Mouse (Mus musculus): ENCODE measurements around the gene Drd2. TPM values are rescaled to one million over a fixed set of nuclear protein-coding genes. Genes with fewer than 3 reads are reported as not detected.

The Drd2 gene
- polyA plus RNA-seq, 1 experiment from 2014 or later: not detected

DNA sequence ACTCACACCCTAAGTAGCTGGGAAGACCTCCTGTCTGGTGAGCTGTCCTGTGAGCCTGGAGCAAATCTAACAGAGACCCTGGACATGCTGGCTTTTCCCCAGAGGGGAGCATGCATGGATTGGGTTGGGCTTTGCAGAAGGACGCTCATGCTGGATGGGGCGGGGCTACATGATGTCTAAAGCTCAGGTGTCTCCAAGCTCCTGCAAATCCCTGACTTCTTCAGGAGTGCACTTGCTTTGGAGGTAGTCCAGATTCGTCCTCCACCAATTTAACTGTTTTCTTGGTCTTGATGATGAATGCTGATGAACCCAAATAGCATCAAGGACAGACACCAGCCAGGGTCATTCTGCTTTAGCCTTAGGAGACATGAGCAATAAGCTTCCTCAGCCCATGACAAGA, 110.1 kb downstream of the Drd2 start:
- WGBS: 63% methylated on average over 3 of the region's 3 CpGs
- Histone ChIP-seq H3K4me3 (ENCODE audit: control insufficient read depth in 1 of 2, insufficient read depth in 1 of 2, low read depth in 1 of 2, low read length in 2 of 2) (no peak overlapping the region), H3K27ac (replicated peaks in 1 of 2; ENCODE audit: control insufficient read depth in 1 of 2, insufficient read depth in 1 of 2, low read depth in 2 of 2, low read length in 2 of 2) (no peak overlapping the region), H3K4me2 (ENCODE audit: low read length) (no peak overlapping the region), H3K9me3 (ENCODE audit: control insufficient read depth, low read length) (0 out of 2 replicates have a peak, but pooled peaks cover 3% of the 10 kb centered on the region), H3K9ac (ENCODE audit: low read length) (no peak overlapping the region), H3K36me3 (ENCODE audit: control insufficient read depth, insufficient read depth, low read length) (no peaks in the 10 kb centered on the region), H3K27me3 (ENCODE audit: control insufficient read depth, insufficient read depth, low read length) (no peaks in the 10 kb centered on the region), H3K4me1 (ENCODE audit: control insufficient read depth in 2 of 2, insufficient read depth in 2 of 2, low read length in 2 of 2) (no peaks in the 10 kb centered on the region; a peak in 1 of 4 replicates)
- ATAC-seq (ENCODE audit: insufficient number of reproducible peaks, insufficient read depth, low FRiP score, low read depth): no peak

DNA sequence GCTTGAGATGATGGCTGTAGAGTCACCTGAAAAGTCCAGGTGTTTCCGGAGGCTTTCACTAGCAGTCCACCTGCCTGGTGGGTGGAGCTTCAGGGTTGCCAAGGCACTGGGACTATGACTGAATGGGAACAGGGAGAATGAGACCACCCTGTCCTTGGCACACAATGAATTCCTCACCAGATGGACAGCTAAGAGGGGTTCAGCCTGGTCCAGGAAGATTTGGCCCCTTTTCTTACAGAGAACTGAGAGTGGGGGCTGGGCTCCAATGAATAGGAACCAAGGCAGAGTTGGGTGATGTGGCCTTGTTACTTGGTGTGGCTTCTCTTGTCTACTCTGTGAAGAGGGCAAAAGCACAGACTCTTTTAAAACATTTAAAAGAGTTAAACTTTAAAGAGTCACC, 112.0 kb downstream of the Drd2 start:
- H3K36me3 ChIP-seq (ENCODE audit: control insufficient read depth, insufficient read depth, low read length): no peaks in the 10 kb centered on the region
- WGBS: 96% methylated on average over 1 of the region's 1 CpGs
- H3K27ac ChIP-seq (replicated peaks in 1 of 2; ENCODE audit: control insufficient read depth in 1 of 2, insufficient read depth in 1 of 2, low read depth in 2 of 2, low read length in 2 of 2): no peak overlapping the region
- H3K9me3 ChIP-seq (ENCODE audit: control insufficient read depth, low read length): 0 out of 2 replicates have a peak, but pooled peaks cover 3% of the 10 kb centered on the region
- no peak for ATAC-seq (ENCODE audit: insufficient number of reproducible peaks, insufficient read depth, low FRiP score, low read depth)
- H3K4me2 ChIP-seq (ENCODE audit: low read length): no peak overlapping the region
- no peak overlapping the region for H3K4me3 ChIP-seq (ENCODE audit: control insufficient read depth in 1 of 2, insufficient read depth in 1 of 2, low read depth in 1 of 2, low read length in 2 of 2)
- H3K9ac ChIP-seq (ENCODE audit: low read length): no peak overlapping the region
- H3K4me1 ChIP-seq (ENCODE audit: control insufficient read depth in 2 of 2, insufficient read depth in 2 of 2, low read length in 2 of 2): no peaks in the 10 kb centered on the region
- H3K27me3 ChIP-seq (ENCODE audit: control insufficient read depth, insufficient read depth, low read length): no peaks in the 10 kb centered on the region

DNA sequence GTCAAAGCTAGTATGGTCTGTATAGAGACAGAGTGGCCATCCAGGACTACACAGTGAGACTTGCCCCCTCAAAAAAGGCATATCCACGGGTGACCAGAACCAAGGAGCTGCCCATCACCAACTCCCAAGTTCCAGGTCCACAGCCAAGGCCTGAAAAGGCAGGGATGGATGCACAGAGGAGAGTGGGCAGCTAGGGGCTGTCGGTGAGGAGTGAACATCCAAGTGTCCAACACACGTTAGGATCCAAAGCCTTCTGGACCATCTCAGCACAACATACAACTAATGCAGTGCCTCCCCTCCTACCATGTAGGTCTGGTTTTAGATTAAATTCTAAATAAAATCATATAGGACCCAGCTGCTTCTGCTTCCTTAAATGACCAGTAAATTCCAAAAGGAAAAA, 115.7 kb downstream of the Drd2 start:
- Histone ChIP-seq H3K27ac (replicated peaks in 1 of 2; ENCODE audit: control insufficient read depth in 1 of 2, insufficient read depth in 1 of 2, low read depth in 2 of 2, low read length in 2 of 2) (no peak overlapping the region), H3K36me3 (ENCODE audit: control insufficient read depth, insufficient read depth, low read length) (no peaks in the 10 kb centered on the region), H3K4me2 (ENCODE audit: low read length) (no peak overlapping the region), H3K9ac (ENCODE audit: low read length) (no peak overlapping the region), H3K4me3 (ENCODE audit: control insufficient read depth in 1 of 2, insufficient read depth in 1 of 2, low read depth in 1 of 2, low read length in 2 of 2) (no peak overlapping the region), H3K4me1 (ENCODE audit: control insufficient read depth in 2 of 2, insufficient read depth in 2 of 2, low read length in 2 of 2) (no peaks in the 10 kb centered on the region), H3K9me3 (ENCODE audit: control insufficient read depth, low read length) (0 out of 2 replicates have a peak, but pooled peaks cover 3% of the 10 kb centered on the region), H3K27me3 (ENCODE audit: control insufficient read depth, insufficient read depth, low read length) (no peaks in the 10 kb centered on the region)
- WGBS: 82% methylated on average over 3 of the region's 3 CpGs
- no peak for ATAC-seq (ENCODE audit: insufficient number of reproducible peaks, insufficient read depth, low FRiP score, low read depth)

Other genes with a start within 250 kb of the Drd2 start
- gene Gm4894, start 90.1 kb upstream of the Drd2 start, polyA plus RNA-seq (2014; fragmentation: Nextera tagmentation; extraction: Ambion mirVana): not detected in 2 replicates
- not detected in 2 replicates for gene Ankk1, start 86.4 kb downstream of the Drd2 start, polyA plus RNA-seq (2014; fragmentation: Nextera tagmentation; extraction: Ambion mirVana)
- gene Ttc12, start 145.6 kb downstream of the Drd2 start, polyA plus RNA-seq (2014; fragmentation: Nextera tagmentation; extraction: Ambion mirVana): 1.8 and 2.4 TPM in 2 replicates